Mouse (Mus musculus): ENCODE results near the gene Mgea5. TPM values are rescaled to one million over a fixed set of nuclear protein-coding genes. Genes with fewer than 3 reads are reported as not detected.

Gene Mgea5
- polyA plus RNA-seq, 1 experiment from 2014 or later = 93.2 TPM

DNA sequence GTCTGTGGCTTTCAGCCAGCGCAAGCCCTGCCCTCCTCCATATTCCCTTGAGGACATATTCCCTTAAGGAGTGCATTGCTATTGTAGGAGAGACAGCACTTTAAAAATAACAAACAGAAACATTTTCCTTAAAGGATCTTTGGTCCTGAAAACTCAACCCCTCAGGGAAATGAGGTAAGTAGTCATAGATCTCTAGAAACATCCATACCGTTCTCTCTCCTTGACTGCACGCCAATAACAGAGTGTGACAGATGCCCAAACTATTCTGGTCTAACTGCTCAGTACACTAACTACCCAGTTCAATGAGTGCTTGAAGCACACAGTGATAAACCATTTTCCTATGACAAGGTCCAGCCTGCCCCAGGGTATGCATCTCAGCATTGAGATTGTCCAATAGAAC lies 65.4 kb downstream of the Mgea5 start:
- Histone ChIP-seq H3K9ac (ENCODE audit: low read depth, low read length) (no peak overlapping the region), H3K4me3 (ENCODE audit: low read depth, low read length) (no peak overlapping the region), H3K9me3 (ENCODE audit: control insufficient read depth, low read length) (no peaks in the 10 kb centered on the region), H3K27me3 (ENCODE audit: control insufficient read depth, insufficient read depth, low read length) (peaks cover 73% of the 10 kb centered on the region), H3K36me3 (ENCODE audit: control insufficient read depth, insufficient read depth, low read length) (no peaks in the 10 kb centered on the region), H3K4me2 (replicated peaks; ENCODE audit: low read depth, low read length) (no peak overlapping the region), H3K4me1 (replicated peaks; ENCODE audit: control insufficient read depth, insufficient read depth, low read length) (no peaks in the 10 kb centered on the region), H3K27ac (ENCODE audit: low read depth, low read length) (no peak overlapping the region)
- ATAC-seq (ENCODE audit: low FRiP score) = no peak
- WGBS = 77% methylated on average over 3 of the region's 3 CpGs
- no peak for DNase-seq (ENCODE audit: low spot score)

DNA sequence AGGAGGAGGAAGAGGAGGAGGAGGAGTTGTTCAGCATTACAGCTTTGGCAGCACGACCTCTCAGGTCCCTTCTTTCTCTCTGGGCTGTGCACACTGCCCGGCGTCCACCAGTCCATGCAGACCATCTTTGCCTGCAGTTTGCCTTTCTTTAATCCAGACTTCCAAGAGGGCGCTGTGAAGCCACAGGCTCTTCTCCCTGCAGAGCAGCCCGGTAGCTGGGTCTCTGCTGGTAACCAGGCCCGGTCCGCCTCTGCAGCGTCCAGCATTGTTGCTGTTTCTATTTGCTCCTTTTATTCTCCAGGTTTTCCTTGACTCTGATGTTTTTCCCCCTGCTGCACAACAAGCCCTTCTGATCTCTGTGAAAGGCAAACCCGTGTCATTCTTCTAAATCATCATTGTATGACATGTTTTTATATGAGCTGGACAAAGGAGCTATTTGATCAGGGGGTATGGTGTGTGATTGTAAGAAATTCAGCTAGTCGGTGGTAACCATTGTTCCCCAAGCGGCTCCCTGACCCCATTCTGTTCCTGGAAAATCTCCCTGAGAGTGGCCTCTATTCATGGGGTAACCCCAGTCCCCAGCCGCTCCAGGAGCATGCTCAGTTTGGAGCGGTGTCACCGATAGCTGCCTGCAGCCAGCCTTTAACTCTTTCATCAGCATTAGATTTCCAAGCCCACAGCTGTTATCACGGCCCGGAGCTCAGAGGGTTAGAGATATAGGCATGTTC lies 66.0 kb downstream of the Mgea5 start:
- ATAC-seq (ENCODE audit: low FRiP score) = peak; percentile 78
- H3K4me2 ChIP-seq (replicated peaks; ENCODE audit: low read depth, low read length) = peak overlapping the region; percentile 39
- 3% methylated on average over 16 of the region's 16 CpGs for WGBS
- DNase-seq (ENCODE audit: low spot score) = peak; percentile 74
- H3K27me3 ChIP-seq (ENCODE audit: control insufficient read depth, insufficient read depth, low read length) = peaks cover 70% of the 10 kb centered on the region
- 0 out of 2 replicates have a peak overlapping the region, but pooled peaks have one; percentile 14 for H3K4me3 ChIP-seq (ENCODE audit: low read depth, low read length)
- H3K27ac ChIP-seq (ENCODE audit: low read depth, low read length) = peak overlapping the region; percentile 72
- peak overlapping the region; percentile 8; the same call in 1 of the 2 replicates for H3K9ac ChIP-seq (ENCODE audit: low read depth, low read length)
- no peaks in the 10 kb centered on the region for H3K36me3 ChIP-seq (ENCODE audit: control insufficient read depth, insufficient read depth, low read length)
- H3K4me1 ChIP-seq (replicated peaks; ENCODE audit: control insufficient read depth, insufficient read depth, low read length) = no peaks in the 10 kb centered on the region
- H3K9me3 ChIP-seq (ENCODE audit: control insufficient read depth, low read length) = no peaks in the 10 kb centered on the region

DNA sequence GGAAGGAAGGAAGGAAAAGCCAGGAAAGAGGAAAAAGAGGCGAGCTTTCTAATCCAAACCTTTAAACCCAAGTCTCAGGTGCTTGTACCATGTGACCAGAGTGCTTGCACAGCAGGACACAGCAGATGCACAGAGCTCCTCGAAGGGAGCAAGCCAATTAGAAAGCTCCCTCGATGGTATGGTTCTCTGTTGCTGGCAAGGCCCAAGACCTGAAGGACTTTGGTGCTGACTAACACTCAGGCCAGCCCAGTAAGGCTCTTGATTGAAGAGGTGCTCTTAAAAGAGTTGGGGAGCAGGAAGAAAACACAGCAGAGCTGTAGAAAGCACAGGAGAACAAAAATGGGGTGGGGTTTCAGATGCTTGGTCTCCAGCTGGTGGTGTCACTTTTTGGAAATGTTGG lies 74.9 kb downstream of the Mgea5 start:
- H3K4me2 ChIP-seq (replicated peaks; ENCODE audit: low read depth, low read length) = no peak overlapping the region
- ATAC-seq (ENCODE audit: low FRiP score) (no peak), DNase-seq (ENCODE audit: low spot score) (no peak)
- no peak overlapping the region for H3K27ac ChIP-seq (ENCODE audit: low read depth, low read length)
- 72% methylated on average over 3 of the region's 3 CpGs for WGBS
- H3K4me3 ChIP-seq (ENCODE audit: low read depth, low read length) = no peak overlapping the region
- H3K27me3 ChIP-seq (ENCODE audit: control insufficient read depth, insufficient read depth, low read length) = peaks cover 12% of the 10 kb centered on the region
- H3K4me1 ChIP-seq (replicated peaks; ENCODE audit: control insufficient read depth, insufficient read depth, low read length) = no peaks in the 10 kb centered on the region
- H3K36me3 ChIP-seq (ENCODE audit: control insufficient read depth, insufficient read depth, low read length) = no peaks in the 10 kb centered on the region
- H3K9ac ChIP-seq (ENCODE audit: low read depth, low read length) = no peak overlapping the region
- no peaks in the 10 kb centered on the region for H3K9me3 ChIP-seq (ENCODE audit: control insufficient read depth, low read length)

Other genes with a start within 250 kb of the Mgea5 start
- 14.1 and 16.4 TPM in 2 replicates for gene Poll, start 223.3 kb downstream of the Mgea5 start, polyA plus RNA-seq (2014; fragmentation: Nextera tagmentation; extraction: Ambion mirVana)
- gene Gm17018, start 223.2 kb downstream of the Mgea5 start, polyA plus RNA-seq (2014; fragmentation: Nextera tagmentation; extraction: Ambion mirVana) = 62.7 and 63.4 TPM in 2 replicates
- 2.0 and 3.5 TPM in 2 replicates for gene Fbxw4, start 123.5 kb downstream of the Mgea5 start, polyA plus RNA-seq (2014; fragmentation: Nextera tagmentation; extraction: Ambion mirVana)
- gene Fgf8, start 40.9 kb downstream of the Mgea5 start, polyA plus RNA-seq (2014; fragmentation: Nextera tagmentation; extraction: Ambion mirVana) = 4.6 and 5.7 TPM in 2 replicates
- 7.4 and 8.8 TPM in 2 replicates for gene Npm3, start 34.2 kb downstream of the Mgea5 start, polyA plus RNA-seq (2014; fragmentation: Nextera tagmentation; extraction: Ambion mirVana)
- gene Kcnip2, start 32.2 kb upstream of the Mgea5 start, polyA plus RNA-seq (2014; fragmentation: Nextera tagmentation; extraction: Ambion mirVana) = 0.56 and 0.73 TPM in 2 replicates
- gene Armh3, start 214.7 kb upstream of the Mgea5 start, polyA plus RNA-seq (2014; fragmentation: Nextera tagmentation; extraction: Ambion mirVana) = 13.7 and 15.3 TPM in 2 replicates
- gene Hps6, start 219.7 kb upstream of the Mgea5 start, polyA plus RNA-seq (2014; fragmentation: Nextera tagmentation; extraction: Ambion mirVana) = 1.0 and 1.9 TPM in 2 replicates